Mouse (Mus musculus) MEL-GATA-1-ER (cell line): ENCODE results near the gene Ybx1.
A peak's percentile ranks its signal among the peaks of the same experiment; 100 is the strongest.
"Not testable (repeated sequence)": the region's sequence is repeated elsewhere in the genome, so short reads cannot be mapped to it uniquely, and the experiment has no call there.

Source experiments
- DNase-seq: peaks from one replicate; pipeline ENCODE4 v3.0.0-alpha.2; 2012; ENCODE audit warnings: low read depth; ENCODE audit errors: extremely low read depth

The Ybx1 gene

GRCm38 (mm10) chr4:119294415-119295133, at the start of gene Ybx1:
Ybx1 (minus strand) TSS chr4:119294604.
- DNase-seq, result peak; percentile 96

- DNase-seq, result no peak
These were observed 44.5 kb upstream of the Ybx1 start for GRCm38 (mm10) chr4:119338861-119339361.

DNA sequence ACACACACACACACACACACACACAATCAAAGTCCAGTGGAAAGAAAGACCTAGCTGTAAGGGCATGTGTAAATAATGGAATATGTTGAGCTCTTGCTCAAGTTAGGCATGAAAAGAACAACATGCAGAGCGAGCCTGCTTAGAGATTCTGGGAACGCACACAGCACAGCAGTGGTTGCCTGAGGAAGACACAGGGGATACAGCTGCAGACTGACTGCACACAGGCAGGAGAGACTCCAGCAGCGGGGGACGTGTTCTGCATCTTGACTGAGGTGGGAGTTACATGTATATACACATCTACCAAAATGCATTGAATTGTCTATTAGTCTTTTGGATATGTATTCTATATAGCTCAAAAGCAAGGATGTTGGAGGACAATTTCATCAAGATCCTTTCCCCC, 44.0 kb upstream of the Ybx1 start:
- no peak for DNase-seq

GRCm38 (mm10) chr4:119333487-119333886, 39.1 kb upstream of the Ybx1 start:
- no peak for DNase-seq

GRCm38 (mm10) chr4:119320896-119321550, 26.6 kb upstream of the Ybx1 start:
- no peak for DNase-seq

GRCm38 (mm10) chr4:119320131-119320830, 25.9 kb upstream of the Ybx1 start, which contains the start of gene Ppih:
Ppih (minus strand) TSS chr4:119320546.
- DNase-seq, result peak; percentile 78

- no peak for DNase-seq
These were observed 19.4 kb upstream of the Ybx1 start for GRCm38 (mm10) chr4:119313756-119314155.

DNA sequence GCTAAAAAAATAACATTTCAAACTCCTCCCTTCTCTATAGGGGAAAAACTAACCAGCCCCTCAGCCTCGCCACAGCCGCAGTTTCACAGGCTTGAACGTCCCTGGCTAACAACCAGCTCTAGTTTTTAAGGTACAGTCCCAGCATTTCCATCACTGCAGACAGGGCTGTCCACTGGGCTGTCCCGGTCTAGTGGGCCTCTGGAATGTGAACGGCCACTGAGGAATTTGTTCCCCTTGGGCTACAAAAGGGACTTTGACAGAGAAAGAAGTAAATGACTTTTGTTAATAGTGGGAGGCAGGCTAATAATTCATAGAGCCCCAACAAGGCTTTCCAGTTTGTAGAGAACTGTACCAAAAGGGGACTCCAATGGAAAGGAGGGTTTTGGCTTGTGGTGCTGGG, 11.0 kb upstream of the Ybx1 start:
- no peak for DNase-seq

GRCm38 (mm10) chr4:119303291-119303690, 8.9 kb upstream of the Ybx1 start:
- DNase-seq, result no peak

DNA sequence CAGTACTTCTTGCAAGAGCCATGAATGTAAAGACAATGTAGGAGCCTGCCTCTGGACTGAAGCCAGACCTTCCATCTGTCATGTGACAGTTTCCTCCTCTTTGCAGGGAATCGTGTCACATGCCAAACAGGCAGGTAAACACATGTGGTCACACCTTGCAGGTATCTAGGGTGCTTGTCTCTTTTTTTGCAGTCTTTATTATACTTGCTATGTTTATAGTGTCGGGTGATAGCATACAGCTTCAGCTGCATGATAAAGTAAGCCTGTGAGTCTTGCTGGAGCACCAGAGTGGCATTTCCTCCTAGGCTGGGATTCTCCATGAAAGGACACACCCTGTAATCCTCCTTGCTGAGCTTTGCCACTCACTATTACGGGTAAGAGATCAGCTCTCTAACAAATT, 7.4 kb upstream of the Ybx1 start:
- no peak for DNase-seq

DNA sequence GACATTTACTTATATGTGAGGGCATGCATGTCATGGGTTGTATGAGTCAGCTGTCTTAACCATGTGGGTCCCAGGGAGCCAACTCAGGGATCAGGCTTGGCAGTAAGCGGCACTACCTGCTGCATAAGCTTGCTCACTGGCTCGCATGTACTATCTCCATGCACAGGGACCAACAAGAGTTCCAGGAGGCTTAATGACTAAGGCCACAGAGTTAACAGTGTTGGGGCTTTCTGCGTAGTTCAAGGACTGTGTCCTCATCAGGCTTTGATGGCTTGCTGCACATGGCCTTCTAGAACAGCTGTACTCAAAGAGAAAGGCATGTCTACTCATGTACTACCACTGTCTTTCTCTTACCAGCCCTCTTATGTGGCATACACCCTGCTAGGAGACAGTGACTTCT, 6.4 kb upstream of the Ybx1 start:
- no peak for DNase-seq

DNA sequence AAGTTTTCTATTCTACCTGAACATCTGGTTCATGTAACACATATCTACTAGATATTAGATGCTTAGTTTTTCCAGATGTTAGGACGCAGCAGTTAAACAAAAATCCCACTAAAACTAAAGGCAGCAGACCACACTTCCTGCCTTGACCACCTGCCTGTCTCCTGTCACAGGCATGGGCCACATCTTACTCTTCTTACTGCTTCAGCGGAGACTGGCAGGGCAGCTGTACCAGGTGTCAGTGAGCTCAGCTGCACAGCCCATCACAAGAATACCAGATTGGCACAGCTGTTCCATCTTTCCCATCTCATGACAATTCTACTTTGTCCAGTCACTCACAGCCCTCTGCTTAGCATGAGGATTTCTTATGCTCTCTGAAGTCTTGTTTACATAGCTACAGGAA, 3.0 kb upstream of the Ybx1 start:
- DNase-seq, result no peak

DNA sequence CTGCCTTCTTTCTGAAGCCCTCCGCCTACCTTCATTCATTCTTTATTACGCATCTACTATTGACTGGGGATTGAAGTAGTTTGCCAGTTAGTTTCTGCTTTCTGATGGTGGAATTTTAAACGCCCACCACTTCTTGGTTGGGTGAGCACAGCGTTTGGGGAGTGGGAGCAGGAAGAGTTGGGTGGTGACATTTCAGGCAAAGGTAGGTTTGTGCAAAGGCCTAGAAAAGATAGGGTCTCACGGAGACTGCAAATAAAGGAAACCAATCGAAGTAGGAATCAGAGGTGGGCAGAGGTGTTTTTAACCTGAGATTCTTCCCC, 690 bp upstream of the Ybx1 start:
- no peak for DNase-seq

DNA sequence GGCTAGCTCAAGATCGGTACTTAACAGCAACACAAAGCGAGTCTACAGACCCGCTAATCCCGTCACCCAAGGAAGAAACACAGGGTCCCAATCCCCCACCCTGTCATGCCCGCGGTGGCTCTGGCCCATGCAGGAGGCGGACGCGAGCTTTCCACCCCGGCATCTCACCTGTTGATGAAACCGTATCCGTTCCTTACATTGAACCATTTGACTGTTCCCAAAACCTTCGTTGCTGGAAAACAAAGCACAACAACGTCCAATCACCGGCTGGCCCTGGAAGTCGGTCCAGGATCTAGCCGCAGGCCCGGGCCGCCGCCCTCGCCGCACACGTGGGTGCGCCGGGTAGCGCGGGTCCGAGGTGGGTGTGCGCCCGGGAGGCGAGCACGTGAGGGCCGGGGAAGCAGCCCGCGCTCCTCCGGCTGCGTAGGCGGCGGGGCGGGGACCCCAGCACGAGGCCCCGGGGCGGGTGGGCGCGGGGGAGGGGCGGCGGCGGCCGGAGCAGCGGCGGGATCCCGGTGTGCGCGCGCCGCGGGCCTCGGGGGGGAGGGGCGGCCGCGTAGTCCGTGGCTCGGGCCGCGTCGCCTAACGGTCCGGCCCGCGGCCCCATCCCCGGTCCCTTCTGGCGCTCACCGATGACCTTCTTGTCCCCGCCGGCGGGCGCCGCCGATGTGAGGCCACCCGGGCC, 688 bp downstream of the Ybx1 start:
- DNase-seq, result no peak

DNA sequence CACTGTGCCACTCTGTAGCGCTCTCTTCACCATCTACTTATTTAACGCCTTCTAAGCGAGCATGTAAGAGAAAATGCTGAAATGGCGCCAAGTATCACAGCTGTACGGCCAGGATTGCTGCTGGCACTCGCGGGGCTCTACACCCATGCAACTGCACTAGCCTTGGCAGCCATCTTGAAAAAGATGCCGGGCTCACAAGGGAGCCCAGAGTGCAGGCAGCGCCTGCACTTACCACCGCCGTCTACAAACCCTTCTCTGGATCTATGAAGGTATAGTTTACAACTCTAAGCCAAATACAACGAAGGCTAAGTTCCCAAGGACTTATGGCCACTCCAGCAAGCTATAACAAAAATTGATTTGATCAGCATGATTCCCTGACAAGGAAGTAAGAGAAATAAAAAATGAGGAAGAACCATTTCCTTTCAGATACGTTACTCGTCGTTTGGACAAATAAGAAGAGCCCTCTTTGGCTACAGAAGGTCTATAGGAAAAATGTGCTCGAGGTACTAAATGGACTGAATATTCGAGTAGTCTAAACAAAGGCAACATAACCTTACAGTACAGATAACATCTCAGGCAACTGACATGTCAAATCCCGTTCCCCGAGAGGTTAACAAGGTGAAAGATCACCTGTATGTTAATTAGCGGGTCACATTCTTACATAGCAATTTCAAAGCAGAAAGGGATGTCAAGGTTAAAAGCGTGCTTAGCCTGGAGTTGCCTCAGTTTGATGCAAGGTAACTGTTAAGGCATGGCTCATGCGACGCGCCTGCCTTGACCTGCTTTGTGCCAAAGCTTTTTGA, 1.4 kb downstream of the Ybx1 start:
- peak; percentile 86 for DNase-seq

DNA sequence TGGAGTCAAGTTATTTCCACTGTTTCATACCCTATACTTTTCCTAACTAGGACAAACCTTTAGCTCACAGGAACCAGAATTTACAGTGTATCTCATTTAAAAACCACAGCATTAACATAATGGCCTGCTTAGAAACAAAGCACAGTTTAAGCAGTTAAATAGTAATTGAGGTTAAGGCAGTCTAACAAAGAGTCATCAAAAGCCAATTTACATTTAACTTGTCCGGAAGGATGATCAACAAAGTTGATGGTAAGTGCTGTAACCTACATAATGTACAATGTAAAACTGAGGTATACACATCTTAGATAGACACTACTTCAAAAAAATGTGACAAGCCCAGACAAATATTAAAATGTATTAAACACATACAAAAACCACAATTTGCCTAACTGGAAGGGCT, 2.5 kb downstream of the Ybx1 start:
- DNase-seq, result no peak

GRCm38 (mm10) chr4:119285336-119285735, 9.1 kb downstream of the Ybx1 start:
- no peak for DNase-seq

GRCm38 (mm10) chr4:119284861-119285260, 9.5 kb downstream of the Ybx1 start:
- no peak for DNase-seq

- DNase-seq, result not testable (repeated sequence)
These were observed 15.6 kb downstream of the Ybx1 start for GRCm38 (mm10) chr4:119278784-119279183.

GRCm38 (mm10) chr4:119275726-119276125, 18.7 kb downstream of the Ybx1 start:
- no peak for DNase-seq

- no peak for DNase-seq
These were observed 19.2 kb downstream of the Ybx1 start for GRCm38 (mm10) chr4:119275226-119275625.
